In the genomic region with DNA sequence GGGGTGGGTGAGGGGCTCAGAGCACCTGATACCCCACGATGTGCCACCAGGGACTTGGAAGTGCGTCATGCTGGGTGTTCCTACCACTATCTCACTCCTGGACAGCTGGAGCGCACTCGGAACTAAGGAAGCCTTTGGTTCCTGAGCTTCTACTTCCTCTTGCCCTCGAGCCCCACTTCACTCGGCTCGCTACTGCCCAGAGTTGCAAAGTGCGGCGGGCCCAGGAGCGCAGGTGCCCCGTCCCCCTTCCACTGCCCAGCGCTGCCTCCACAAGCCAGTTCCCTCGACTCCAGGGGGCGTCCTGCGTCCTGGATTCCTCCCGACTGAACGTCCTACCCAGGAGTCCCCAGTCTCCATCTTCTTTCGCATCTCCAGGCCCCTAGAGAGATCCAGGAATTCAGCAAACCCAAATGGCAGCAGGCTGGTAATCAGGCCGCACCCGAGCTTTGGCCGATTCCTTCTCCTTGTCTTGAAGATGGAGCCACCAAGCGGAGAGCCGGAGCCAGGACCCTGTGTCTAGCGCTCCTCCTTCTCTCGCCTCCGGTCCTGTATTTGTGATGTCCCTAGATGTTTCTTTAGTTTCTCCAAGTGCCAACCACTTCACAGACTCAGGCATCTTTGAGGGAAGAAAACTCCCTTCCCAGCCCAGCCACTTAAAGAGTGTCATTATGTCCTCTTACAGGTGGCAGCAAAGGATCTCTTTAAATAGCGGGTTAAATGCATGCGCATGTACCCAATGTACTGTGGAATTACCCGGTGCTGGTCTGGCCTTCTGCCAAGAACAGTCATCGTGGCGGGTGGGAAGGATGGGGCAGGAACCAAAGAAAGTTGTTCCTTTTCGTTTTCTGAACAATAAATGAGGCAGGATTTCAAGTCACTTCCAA, we compare ENCODE assay signal across 8 mouse cellular contexts. TPM values are rescaled to one million over a fixed set of nuclear protein-coding genes. Genes with fewer than 3 reads are reported as not detected.
DNase-seq lines count a peak whose midpoint lies in the region; ATAC-seq and TF ChIP-seq lines count a peak whose summit lies in the region.

No protein-coding gene starts in this region.

- H3K4me3 ChIP-seq in limb, embryonic 13.5 days: peak overlapping the region; percentile 86
- H3K4me3 ChIP-seq in midbrain, embryonic 14.5 days (replicated peaks; ENCODE audit: low read depth, low read length): peak overlapping the region; percentile 86
- H3K4me3 ChIP-seq in spleen, adult 2 months (ENCODE audit: extremely low read depth, insufficient read depth, insufficient read length): peak overlapping the region; percentile 98

- H3K36me3 ChIP-seq in limb, embryonic 13.5 days: peaks cover 6% of the 10 kb centered on the region; the same call in 1 of the 2 replicates
- no peaks in the 10 kb centered on the region for H3K36me3 ChIP-seq in midbrain, embryonic 14.5 days (ENCODE audit: control insufficient read depth, insufficient read depth, low read length)
- no peaks in the 10 kb centered on the region for H3K36me3 ChIP-seq in spleen, adult 2 months (ENCODE audit: control insufficient read depth, insufficient read depth, low read length)

- H3K4me1 ChIP-seq in limb, embryonic 13.5 days: peaks cover 18% of the 10 kb centered on the region
- H3K4me1 ChIP-seq in midbrain, embryonic 14.5 days (ENCODE audit: control insufficient read depth, insufficient read depth, low read length): peaks cover 14% of the 10 kb centered on the region
- peaks cover 3% of the 10 kb centered on the region; the same call in 1 of the 2 replicates for H3K4me1 ChIP-seq in spleen, adult 2 months (ENCODE audit: control insufficient read depth, insufficient read depth, insufficient read length)

- H3K27ac ChIP-seq in limb, embryonic 13.5 days: peak overlapping the region; percentile 89
- peak overlapping the region; percentile 94 for H3K27ac ChIP-seq in midbrain, embryonic 14.5 days (replicated peaks; ENCODE audit: low read depth, low read length)
- H3K27ac ChIP-seq in spleen, adult 2 months (ENCODE audit: insufficient read depth, low read length): peak overlapping the region; percentile 94

- peak overlapping the region; percentile 99 for H3K4me2 ChIP-seq in limb, embryonic 13.5 days (replicated peaks)
- peak overlapping the region; percentile 91 for H3K4me2 ChIP-seq in midbrain, embryonic 14.5 days (ENCODE audit: low read length)

- no peak for TF ChIP-seq CTCF in spleen, adult 2 months (IDR thresholded peaks at IDR 0.05; ENCODE audit: extremely low read depth, insufficient read depth, insufficient read length, insufficient replicate concordance)

- no peaks in the 10 kb centered on the region for H3K9me3 ChIP-seq in limb, embryonic 13.5 days
- no peaks in the 10 kb centered on the region for H3K9me3 ChIP-seq in midbrain, embryonic 14.5 days (ENCODE audit: control insufficient read depth, low read length)

- no peaks in the 10 kb centered on the region; the same call in 1 of the 2 replicates for H3K27me3 ChIP-seq in limb, embryonic 13.5 days
- H3K27me3 ChIP-seq in midbrain, embryonic 14.5 days (ENCODE audit: control insufficient read depth, insufficient read depth, low read length): no peaks in the 10 kb centered on the region
- no peaks in the 10 kb centered on the region for H3K27me3 ChIP-seq in spleen, adult 2 months (ENCODE audit: control insufficient read depth, insufficient read depth, low read length)

- under 1% methylated on average over 32 of the region's 32 CpGs for WGBS in limb, embryonic 13.5 days
- under 1% methylated on average over 32 of the region's 32 CpGs for WGBS in midbrain, embryonic 14.5 days
- WGBS in spleen, adult 2 months: under 1% methylated on average over 32 of the region's 32 CpGs

- no peak for TF ChIP-seq POLR2A in spleen, adult 2 months (IDR thresholded peaks at IDR 0.05; ENCODE audit: low read depth, low read length)

- H3K9ac ChIP-seq in limb, embryonic 13.5 days: peak overlapping the region; percentile 93
- H3K9ac ChIP-seq in midbrain, embryonic 14.5 days (replicated peaks; ENCODE audit: low read length): peak overlapping the region; percentile 97

- peak; percentile 5; the same call in 1 of the 2 replicates for ATAC-seq in limb, embryonic 13.5 days (ENCODE audit: low FRiP score, low read depth)
- ATAC-seq in midbrain, embryonic 14.5 days (ENCODE audit: low FRiP score, low TSS enrichment): peak; percentile 53

- DNase-seq in urinary bladder, adult 18-20 months (ENCODE audit: low spot score in 2 of 2): peak; percentile 36 to 62
- DNase-seq in urinary bladder, postnatal 10 days (ENCODE audit: low spot score): no peak
- DNase-seq in embryo, embryonic 11 days: peak; percentile 83
- peak; percentile 96 for DNase-seq in heart, adult 11 months
- peak; percentile 52 for DNase-seq in kidney, adult 11 months
- peak; percentile 82 for DNase-seq in midbrain, embryonic 14.5 days
- DNase-seq in spleen, adult 2 months (ENCODE audit: low read depth in 1 of 2, low spot score in 2 of 2): peak; percentile 29 to 53

RNA-seq across cellular contexts. Expression of gene Setd7, which starts 0.7 kb away (rescaled TPM):
- polyA plus RNA-seq in limb, embryonic 13.5 days (2015; fragmentation: Nextera tagmentation; extraction: Ambion mirVana): 4.9 and 5.1 TPM in 2 replicates
- 3.4 and 3.6 TPM in 2 replicates for polyA plus RNA-seq in midbrain, embryonic 14.5 days (2014; fragmentation: Nextera tagmentation; extraction: Ambion mirVana)
- 11.2 and 11.4 TPM in 2 replicates for polyA plus RNA-seq in spleen, adult 2 months (2012; rRNA removed)
